Mouse (Mus musculus) limb, embryonic 11.5 days (tissue): ENCODE results near the gene Usp45. TPM values are rescaled to one million over a fixed set of nuclear protein-coding genes. Genes with fewer than 3 reads are reported as not detected.
A peak's percentile ranks its signal among the peaks of the same experiment; 100 is the strongest.

Source experiments
- ATAC-seq: fragments of 200-750 bp; cut with Nextera tagmentation; 2 replicates; pipeline ENCODE4 v1.8.0; 2017; ENCODE audit warnings: low read depth; ENCODE audit not compliant: insufficient number of reproducible peaks, low FRiP score, low TSS enrichment
- DNase-seq: peaks from one replicate; pipeline ENCODE4 v3.0.0-alpha.2; 2015; ENCODE audit warnings: low spot score
- H3K27ac ChIP-seq: fragments of 300-500 bp; sonication (generic); replicated peaks from 2 replicates; pipeline ENCODE4 v1.5.1; 2014; ENCODE audit warnings: low read depth, mild to moderate bottlenecking, low read length
- H3K27me3 ChIP-seq: fragments of 300-500 bp; sonication (generic); 2 replicates; pipeline ENCODE4 v1.6.1; 2014; ENCODE audit warnings: mild to moderate bottlenecking, low read length, mixed read lengths; ENCODE audit not compliant: control insufficient read depth, insufficient read depth
- H3K36me3 ChIP-seq: fragments of 300-500 bp; sonication (generic); 2 replicates; pipeline ENCODE4 v1.6.1; 2014; ENCODE audit warnings: mild to moderate bottlenecking, low read length, moderate library complexity, mixed read lengths; ENCODE audit not compliant: control insufficient read depth, insufficient read depth
- H3K4me1 ChIP-seq: fragments of 300-500 bp; sonication (generic); 2 replicates; pipeline ENCODE4 v1.6.1; 2014; ENCODE audit warnings: low read length, mixed read lengths; ENCODE audit not compliant: control insufficient read depth, insufficient read depth
- H3K4me2 ChIP-seq: fragments of 300-500 bp; sonication (generic); 2 replicates; pipeline ENCODE4 v1.6.1; 2014; ENCODE audit warnings: low read depth, mild to moderate bottlenecking, moderate library complexity; ENCODE audit not compliant: severe bottlenecking
- H3K4me3 ChIP-seq: fragments of 300-500 bp; sonication (generic); 2 replicates; pipeline ENCODE4 v1.5.1; 2014; ENCODE audit warnings: low read depth, low read length
- H3K9ac ChIP-seq: fragments of 300-500 bp; sonication (generic); 2 replicates; pipeline ENCODE4 v1.6.1; 2014; ENCODE audit warnings: mild to moderate bottlenecking, low read length
- H3K9me3 ChIP-seq: fragments of 300-500 bp; sonication (generic); 2 replicates; pipeline ENCODE4 v1.6.1; 2016; ENCODE audit warnings: low read length; ENCODE audit not compliant: control insufficient read depth
- WGBS: fragments of 180-500 bp; shearing (Covaris S2); extraction: QIAGEN DNeasy Blood & Tissue Kit; methylation state at CpG from one replicate; pipeline ENCODE4 v1.1.7; 2014; 5-methylcytosine and 5-hydroxymethylcytosine counted together
- polyA plus RNA-seq: library from polyadenylated mRNA; unstranded; fragments of >200 nt; fragmentation: Nextera tagmentation; extraction: Ambion mirVana; gene quantifications from 2 replicates; pipeline ENCODE4 v1.2.1, GENCODE M21; 2014

Gene Usp45
- polyA plus RNA-seq, 1 experiment from 2014 or later = 11.8 TPM

DNA sequence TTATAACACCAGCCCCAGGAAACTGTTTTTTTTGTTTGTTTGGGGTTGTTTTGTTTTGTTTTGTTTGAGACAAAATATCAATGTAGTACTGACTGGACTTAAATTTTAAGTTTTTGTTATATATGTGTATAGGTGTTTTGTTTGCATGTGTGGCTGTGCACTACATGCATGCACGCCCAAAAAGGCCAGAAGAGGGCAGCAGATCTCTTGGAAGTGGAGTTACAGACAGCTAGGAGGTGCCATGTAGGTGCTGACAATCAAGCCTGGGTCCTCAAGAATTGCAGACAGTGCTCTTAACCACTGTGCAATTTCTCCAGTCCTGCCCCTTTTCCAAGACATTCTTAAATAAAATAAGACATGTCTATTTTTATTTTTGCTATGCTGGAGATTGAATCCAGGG lies 8.1 kb upstream of the Usp45 start:
- 36% methylated on average over 1 of the region's 1 CpGs for WGBS
- H3K4me3 ChIP-seq = no peak overlapping the region
- no peak overlapping the region for H3K4me2 ChIP-seq
- no peaks in the 10 kb centered on the region for H3K4me1 ChIP-seq
- no peak overlapping the region for H3K27ac ChIP-seq
- H3K36me3 ChIP-seq = peaks cover 4% of the 10 kb centered on the region; the same call in 1 of the 2 replicates
- DNase-seq (no peak), ATAC-seq (no peak)
- no peaks in the 10 kb centered on the region for H3K27me3 ChIP-seq
- no peak overlapping the region for H3K9ac ChIP-seq
- H3K9me3 ChIP-seq = no peaks in the 10 kb centered on the region

DNA sequence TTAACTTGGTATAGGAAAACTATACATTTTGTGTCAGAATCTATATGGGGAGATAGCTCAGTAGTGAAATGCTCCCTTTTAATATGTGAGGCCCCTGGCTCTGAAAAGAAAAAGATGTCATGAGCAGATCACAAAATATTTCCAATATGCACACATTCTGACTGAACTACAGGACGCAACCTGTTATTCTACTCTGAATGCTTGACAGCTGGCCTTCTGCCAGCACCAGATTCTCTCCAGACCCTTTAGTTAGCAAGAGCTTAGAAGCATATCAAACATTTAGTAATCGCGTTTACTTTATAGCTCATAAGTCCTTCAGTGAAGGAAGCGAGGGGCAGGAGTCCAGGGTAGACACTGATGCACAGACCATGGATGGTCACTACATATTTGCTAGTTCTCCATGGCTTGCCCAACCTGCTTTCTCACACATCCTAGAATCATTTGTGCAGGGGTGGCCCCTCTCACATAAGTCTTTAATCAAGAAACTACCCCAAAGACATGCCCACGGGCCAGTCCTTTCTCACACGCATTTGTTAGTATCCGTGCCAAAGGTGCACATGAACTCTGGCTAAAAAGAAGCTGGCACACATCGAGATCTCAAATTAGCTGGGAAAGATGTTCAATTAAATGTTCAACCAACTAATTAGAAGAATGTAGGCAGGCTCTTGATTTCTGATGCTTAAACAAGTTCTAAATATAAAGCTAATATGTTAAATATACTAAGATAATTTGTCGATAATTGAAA lies 5.4 kb upstream of the Usp45 start:
- no peaks in the 10 kb centered on the region for H3K27me3 ChIP-seq
- no peak overlapping the region for H3K27ac ChIP-seq
- no peak overlapping the region for H3K9ac ChIP-seq
- no peak overlapping the region for H3K4me2 ChIP-seq
- no peaks in the 10 kb centered on the region for H3K9me3 ChIP-seq
- H3K36me3 ChIP-seq = peaks cover 4% of the 10 kb centered on the region; the same call in 1 of the 2 replicates
- DNase-seq (no peak), ATAC-seq (no peak)
- whole genome bisulfite sequencing = 91% methylated on average over 9 of the region's 9 CpGs
- no peaks in the 10 kb centered on the region for H3K4me1 ChIP-seq
- no peak overlapping the region for H3K4me3 ChIP-seq

DNA sequence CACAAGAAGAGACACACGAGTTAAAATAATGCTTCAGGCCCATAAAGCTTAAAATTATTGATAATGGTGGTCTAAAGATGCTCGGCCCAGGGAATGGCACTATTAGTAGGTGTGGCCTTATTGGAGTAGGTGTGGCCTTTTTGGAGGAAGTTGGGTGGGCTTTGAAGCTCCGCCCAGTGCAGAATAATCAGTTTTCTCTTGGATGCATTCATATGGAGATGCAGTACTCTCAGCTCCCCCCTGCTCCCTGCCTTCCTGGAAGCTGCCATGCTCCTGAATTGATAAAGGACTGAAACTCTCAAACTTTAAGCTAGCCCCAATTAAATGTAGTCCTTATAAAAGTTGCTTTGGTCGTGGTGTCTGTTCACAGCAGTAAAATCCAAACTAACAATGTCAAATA lies 3.1 kb upstream of the Usp45 start:
- Histone ChIP-seq H3K4me3 (no peak overlapping the region), H3K27ac (no peak overlapping the region), H3K9me3 (no peaks in the 10 kb centered on the region), H3K4me2 (no peak overlapping the region), H3K36me3 (peaks cover 4% of the 10 kb centered on the region; the same call in 1 of the 2 replicates), H3K9ac (no peak overlapping the region), H3K4me1 (no peaks in the 10 kb centered on the region), H3K27me3 (no peaks in the 10 kb centered on the region)
- 84% methylated on average over 4 of the region's 4 CpGs for WGBS
- DNase-seq (no peak), ATAC-seq (no peak)

DNA sequence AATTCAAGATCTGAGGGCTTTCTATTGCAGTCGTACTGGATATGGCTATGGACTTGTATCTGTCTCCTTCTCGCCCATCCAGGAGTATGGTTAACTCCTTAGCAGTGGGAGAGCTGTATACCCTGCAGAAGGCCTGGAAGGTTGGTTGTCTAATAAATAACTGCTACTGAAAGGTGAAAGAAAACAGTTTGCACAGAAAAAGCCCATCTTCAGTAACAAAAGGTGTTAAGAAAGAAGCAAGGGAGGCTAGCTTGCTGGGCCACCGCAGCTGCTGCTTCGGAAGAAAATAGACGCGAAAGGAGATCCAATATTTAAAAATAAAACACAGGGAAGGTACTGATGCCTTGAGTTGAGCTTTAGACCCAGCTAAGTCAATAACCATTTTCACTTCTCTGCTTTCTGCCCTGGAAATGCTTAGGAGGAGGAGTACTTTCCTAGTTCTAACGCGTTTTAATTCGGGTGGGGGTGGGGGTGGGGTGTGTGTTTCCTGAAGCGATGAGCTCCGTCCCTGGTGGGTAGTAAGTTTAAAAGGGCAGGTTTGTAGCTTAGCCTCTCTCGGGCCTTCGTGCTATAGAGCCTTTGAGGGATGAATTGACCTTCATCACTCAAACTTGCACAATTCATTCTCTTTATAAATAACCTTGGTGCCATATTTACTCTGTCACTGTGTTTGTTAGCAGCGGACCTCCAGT lies 639 bp upstream of the Usp45 start:
- ATAC-seq (peak; percentile 17; the same call in 1 of the 2 replicates), DNase-seq (no peak)
- no peaks in the 10 kb centered on the region for H3K36me3 ChIP-seq
- H3K9me3 ChIP-seq = no peaks in the 10 kb centered on the region
- H3K4me3 ChIP-seq = peak overlapping the region; percentile 61
- H3K27ac ChIP-seq = no peak overlapping the region
- 27% methylated on average over 14 of the region's 14 CpGs for WGBS
- no peaks in the 10 kb centered on the region for H3K4me1 ChIP-seq
- peak overlapping the region; percentile 57 for H3K9ac ChIP-seq
- peak overlapping the region; percentile 67 for H3K4me2 ChIP-seq
- no peaks in the 10 kb centered on the region for H3K27me3 ChIP-seq

DNA sequence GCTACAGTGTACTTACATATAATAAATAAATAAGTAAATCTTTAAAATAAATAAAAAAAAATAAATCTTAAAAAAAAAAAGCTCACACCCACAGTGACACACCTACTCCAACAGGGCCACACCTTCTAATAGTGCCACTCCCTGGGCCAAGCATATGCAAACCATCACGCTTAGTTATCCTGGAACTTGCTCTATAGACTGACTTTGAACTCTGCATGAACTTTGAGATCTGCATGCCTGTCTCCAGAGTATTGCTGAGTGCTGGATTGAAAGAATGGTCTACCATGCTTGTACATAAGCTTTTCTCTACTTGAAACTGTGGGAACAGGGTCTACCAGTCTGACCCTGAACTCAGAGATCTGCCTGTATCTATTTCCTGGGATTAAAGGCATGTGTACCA lies 4.1 kb downstream of the Usp45 start:
- Histone ChIP-seq H3K27ac (no peak overlapping the region), H3K4me1 (no peaks in the 10 kb centered on the region), H3K9ac (no peak overlapping the region), H3K27me3 (no peaks in the 10 kb centered on the region), H3K36me3 (no peaks in the 10 kb centered on the region), H3K4me3 (no peak overlapping the region), H3K9me3 (no peaks in the 10 kb centered on the region), H3K4me2 (no peak overlapping the region)
- DNase-seq (no peak), ATAC-seq (no peak)
- 94% methylated on average over 1 of the region's 1 CpGs for WGBS

DNA sequence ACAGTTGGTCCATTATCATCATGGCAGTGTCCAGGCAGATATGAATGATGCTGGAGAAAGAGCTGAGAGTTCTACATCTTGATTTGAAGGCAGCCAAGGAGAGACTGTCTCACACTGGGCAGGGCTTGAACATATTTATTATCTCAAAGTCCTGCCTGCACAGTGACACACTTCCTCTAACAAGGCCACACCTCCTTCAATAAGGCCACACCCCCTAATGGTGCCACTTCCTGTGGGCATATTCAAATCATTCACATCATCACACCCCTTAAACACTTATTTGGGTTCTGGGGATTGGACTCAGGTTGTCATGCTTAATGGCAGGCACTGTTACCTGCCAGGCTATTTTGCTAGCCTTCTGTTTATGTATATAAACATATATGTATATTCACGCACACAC lies 5.3 kb downstream of the Usp45 start:
- Histone ChIP-seq H3K4me1 (no peaks in the 10 kb centered on the region), H3K9me3 (no peaks in the 10 kb centered on the region), H3K4me3 (no peak overlapping the region), H3K36me3 (no peaks in the 10 kb centered on the region), H3K27me3 (no peaks in the 10 kb centered on the region), H3K27ac (no peak overlapping the region), H3K4me2 (no peak overlapping the region), H3K9ac (no peak overlapping the region)
- no peak for DNase-seq
- 98% methylated on average over 1 of the region's 1 CpGs for WGBS
- no peak for ATAC-seq

DNA sequence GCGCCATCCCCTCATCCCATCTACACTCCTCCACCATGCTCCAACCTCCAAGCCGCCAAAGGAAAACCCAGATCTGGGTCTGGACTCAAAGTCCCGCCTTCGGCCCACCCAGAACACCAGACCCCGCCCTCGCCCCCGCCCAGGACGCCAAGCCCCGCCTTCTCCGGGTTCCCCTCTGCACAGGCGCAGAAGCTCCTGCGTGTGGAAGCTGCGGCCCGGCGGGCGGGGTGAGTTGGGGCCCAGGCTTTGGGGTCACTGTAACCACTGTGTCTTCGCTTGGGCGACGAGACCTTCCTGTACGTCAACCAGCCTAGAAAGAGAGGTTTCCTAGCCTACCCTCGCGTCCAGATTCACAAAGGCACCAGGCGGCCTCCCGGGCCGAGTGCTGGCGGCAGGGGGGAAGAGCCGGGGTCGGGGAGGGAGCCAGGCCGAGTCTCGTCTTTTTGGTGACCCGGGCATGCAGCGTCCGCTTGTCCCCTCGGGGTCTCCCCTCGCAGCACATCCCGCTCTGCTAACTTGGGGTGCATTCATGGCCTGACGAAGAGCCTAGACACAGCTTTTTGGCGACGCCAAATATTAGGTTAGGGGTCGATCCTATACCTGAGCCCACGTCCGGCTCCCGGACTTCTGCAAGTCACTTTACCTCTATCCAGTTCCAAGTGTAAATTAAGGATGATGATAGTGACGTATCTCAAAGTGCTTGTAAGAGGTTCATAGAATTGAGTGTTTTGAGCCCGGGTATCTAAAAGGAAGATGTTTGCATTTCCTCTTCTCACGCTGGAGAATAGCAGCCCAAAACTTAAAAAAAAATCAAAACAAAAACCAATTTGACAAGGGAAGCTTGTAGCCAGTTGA lies 9.4 kb downstream of the Usp45 start:
- no peaks in the 10 kb centered on the region for H3K9me3 ChIP-seq
- ATAC-seq (peak; percentile 93), DNase-seq (peak; percentile 95)
- no peaks in the 10 kb centered on the region for H3K36me3 ChIP-seq
- no peak overlapping the region for H3K27ac ChIP-seq
- H3K4me2 ChIP-seq = peak overlapping the region; percentile 65
- H3K27me3 ChIP-seq = no peaks in the 10 kb centered on the region
- peak overlapping the region; percentile 81 for H3K4me3 ChIP-seq
- WGBS = under 1% methylated on average over 45 of the region's 46 CpGs
- H3K9ac ChIP-seq = peak overlapping the region; percentile 62
- no peaks in the 10 kb centered on the region for H3K4me1 ChIP-seq

DNA sequence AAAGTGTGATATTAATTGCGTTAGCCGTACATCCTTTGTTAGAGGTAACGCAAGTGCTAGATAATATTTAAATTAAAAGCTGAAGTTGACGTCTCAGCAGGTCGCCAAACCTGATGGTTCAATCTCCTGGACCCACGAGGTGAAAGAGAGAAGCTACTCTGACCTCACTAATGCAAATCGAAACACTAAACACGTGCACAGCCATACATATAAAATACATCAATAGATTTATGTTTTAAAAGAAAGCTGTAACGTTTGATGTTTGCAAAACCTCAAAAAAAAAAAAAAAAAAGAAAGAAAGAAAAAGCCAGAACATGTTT lies 9.9 kb downstream of the Usp45 start:
- H3K9ac ChIP-seq = peak overlapping the region; percentile 62
- H3K4me1 ChIP-seq = no peaks in the 10 kb centered on the region
- DNase-seq (no peak), ATAC-seq (no peak)
- peak overlapping the region; percentile 81 for H3K4me3 ChIP-seq
- H3K36me3 ChIP-seq = 0 out of 2 replicates have a peak, but pooled peaks cover 2% of the 10 kb centered on the region
- H3K9me3 ChIP-seq = no peaks in the 10 kb centered on the region
- H3K4me2 ChIP-seq = peak overlapping the region; percentile 65
- H3K27ac ChIP-seq = no peak overlapping the region
- no peaks in the 10 kb centered on the region for H3K27me3 ChIP-seq
- WGBS = 11% methylated on average over 9 of the region's 9 CpGs
